Mouse (Mus musculus): ENCODE data around the gene P3h2. TPM values are rescaled to one million over a fixed set of nuclear protein-coding genes. Genes with fewer than 3 reads are reported as not detected.

The P3h2 gene
- total RNA-seq, 2 experiments from 2014 or later, result 3.3 to 4.3 TPM

DNA sequence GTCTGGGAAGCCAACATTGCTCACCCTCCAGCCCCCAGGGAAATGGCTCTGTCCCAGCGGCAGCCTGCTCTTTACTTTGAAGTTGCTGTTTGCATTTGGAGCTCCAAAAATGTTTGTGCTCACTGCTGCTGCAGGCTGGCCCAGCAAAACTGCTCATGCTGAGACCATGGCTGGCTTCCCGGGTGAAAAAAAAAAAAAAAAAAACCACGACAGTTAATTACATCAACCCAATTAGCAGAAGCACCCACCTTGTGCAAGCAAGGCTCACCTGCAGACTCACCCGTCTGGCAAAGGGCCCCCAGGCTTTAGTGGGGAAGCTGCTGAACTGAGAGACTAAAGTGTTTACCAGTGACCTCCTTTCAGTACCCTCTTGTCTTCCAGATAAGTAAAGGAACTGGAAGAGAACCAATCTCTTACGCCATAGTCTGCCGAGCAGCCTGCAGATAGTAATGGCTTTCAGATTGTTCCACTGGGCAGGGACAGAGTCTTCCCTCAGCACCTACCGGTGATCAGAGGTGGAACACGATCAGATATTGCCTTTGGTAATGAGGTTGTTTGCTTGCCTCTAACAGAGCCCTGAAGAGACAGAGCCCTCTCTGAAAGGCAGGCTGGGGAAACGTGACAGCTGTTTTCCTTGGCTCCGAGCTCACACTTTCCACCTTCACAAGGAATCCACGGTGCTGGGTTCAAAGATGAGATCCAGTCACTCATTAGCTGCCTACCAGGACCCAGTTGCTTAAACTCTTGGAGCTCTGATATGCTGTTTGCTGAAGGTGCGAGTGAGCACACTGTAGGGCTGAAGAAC is 160.2 kb downstream of the P3h2 start:
- intact Hi-C loops (cut with DNase I), result loop anchor here (10.0 kb wide), 1 partner anchor 261 kb away; the partner anchor contains the start of gene Trp63
- peak; percentile 23 to 48 for DNase-seq

DNA sequence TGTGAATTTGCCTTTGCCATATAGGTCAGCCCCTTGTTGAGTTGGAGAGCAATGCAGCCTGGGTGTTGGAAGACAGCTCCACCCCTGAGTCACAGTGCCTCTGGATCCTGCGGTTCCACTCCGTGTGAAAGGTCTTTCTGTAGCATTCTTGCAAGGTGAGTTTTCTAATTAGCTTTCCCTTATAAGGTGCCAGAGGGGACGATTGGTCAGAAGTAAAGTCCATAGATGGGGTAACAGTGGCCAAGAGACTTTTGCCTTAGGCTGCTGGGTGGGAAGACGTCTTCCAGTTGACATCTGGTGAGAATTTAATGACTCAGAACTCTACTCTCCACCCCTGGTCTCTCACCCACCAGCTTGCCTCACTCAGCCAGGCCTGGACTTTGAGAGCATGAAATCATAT is 163.3 kb downstream of the P3h2 start:
- no peak for DNase-seq

GRCm38 (mm10) chr16:25934181-25934580 is 171.4 kb downstream of the P3h2 start:
- intact Hi-C loops (cut with DNase I), result no loop called here
- DNase-seq, result no peak

More for the DNA sequence above, 163.3 kb downstream of the P3h2 start:
- intact Hi-C loops (cut with DNase I), result loop anchor here (10.0 kb wide), 1 partner anchor 257 kb away; the partner anchor contains the start of gene Trp63

DNA sequence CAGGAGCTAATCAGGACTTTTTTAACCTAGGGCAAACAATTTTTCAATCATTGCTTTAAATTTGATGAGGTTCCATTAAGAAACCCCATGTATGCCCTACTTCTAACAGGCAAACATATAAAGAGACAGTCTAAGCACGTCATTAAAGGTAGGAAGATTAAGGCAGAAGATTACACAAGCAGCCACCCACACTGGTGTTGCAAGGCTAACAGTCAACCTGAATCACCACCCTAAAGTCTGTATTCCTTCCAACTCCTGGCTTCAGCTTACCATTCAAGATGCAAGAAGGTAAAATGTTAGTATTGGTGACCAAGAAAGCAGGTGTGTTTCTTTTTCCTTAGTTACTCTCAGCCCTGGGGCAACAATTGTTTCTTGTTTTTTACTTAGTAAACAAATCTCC is 193.4 kb downstream of the P3h2 start:
- no peak for DNase-seq
- intact Hi-C loops (cut with DNase I), result no loop called here
